Mouse (Mus musculus) myocyte (in vitro differentiated cells): ENCODE data around the gene Cfdp1.

Experiments
- E2F4 ChIP-seq: IDR thresholded peaks from one replicate; pipeline ENCODE4 v1.6.1; 2011; ENCODE audit warnings: mild to moderate bottlenecking, control low read depth, moderate library complexity; ENCODE audit not compliant: insufficient read depth
- MAX ChIP-seq: IDR thresholded peaks from one replicate; pipeline ENCODE4 v1.6.1; 2011; ENCODE audit warnings: low read depth, mild to moderate bottlenecking, control low read depth
- POLR2A ChIP-seq: IDR thresholded peaks from one replicate; pipeline ENCODE4 v1.6.1; 2011; ENCODE audit warnings: low read depth, mild to moderate bottlenecking, control low read depth, moderate library complexity; ENCODE audit not compliant: insufficient read length
- POLR2AphosphoS2 ChIP-seq: IDR thresholded peaks from one replicate; pipeline ENCODE4 v1.6.1; 2011; ENCODE audit warnings: low read depth, control low read depth; ENCODE audit not compliant: insufficient read length
- SRF ChIP-seq: IDR thresholded peaks from one replicate; pipeline ENCODE4 v1.6.1; 2011; ENCODE audit warnings: low read depth; ENCODE audit not compliant: control insufficient read depth, insufficient read length
- TCF12 ChIP-seq: IDR thresholded peaks from one replicate; pipeline ENCODE4 v1.6.1; 2011; ENCODE audit warnings: mild to moderate bottlenecking, control low read depth; ENCODE audit not compliant: poor library complexity, insufficient read depth, severe bottlenecking
- TCF3 ChIP-seq: IDR thresholded peaks from one replicate; pipeline ENCODE4 v1.6.1; 2011; ENCODE audit warnings: low read depth, control low read depth; ENCODE audit not compliant: insufficient read length
- USF1 ChIP-seq: IDR thresholded peaks from one replicate; pipeline ENCODE4 v1.6.1; 2011; ENCODE audit warnings: low read depth, mild to moderate bottlenecking, control low read depth, moderate library complexity

- TF ChIP-seq TCF12 = no peak
- no peak for TF ChIP-seq SRF
- TF ChIP-seq MAX = no peak
- no peak for TF ChIP-seq POLR2A
- no peak for TF ChIP-seq USF1
- no peak for TF ChIP-seq TCF3
- TF ChIP-seq POLR2AphosphoS2 = no peak
- TF ChIP-seq E2F4 = no peak
These were observed 43.3 kb downstream of the Cfdp1 start for GRCm38 (mm10) chr8:111810656-111811336.
